ENCODE assay signal across 37 mouse cellular contexts in genomic region chr3:59149646-59150045, GRCm38 (mm10). TPM values are rescaled to one million over a fixed set of nuclear protein-coding genes. Genes with fewer than 3 reads are reported as not detected.
DNase-seq lines count a peak whose midpoint lies in the region; ATAC-seq and TF ChIP-seq lines count a peak whose summit lies in the region.
"Had no signal": no experiment of that assay in that cellular context is flagged by ENCODE, and none has a peak within 500 bp of the region (broad histone marks: within the 10 kb centered on the region; RNA-seq: fewer than 3 reads in every experiment).

No protein-coding gene starts in this region.

- no peak for TF ChIP-seq RAD21 in CH12.LX (IDR thresholded peaks at IDR 0.05; ENCODE audit: low read depth, low read length)

- in situ Hi-C loops in CH12.LX (cut with MboI; ENCODE audit: low pct_ligation_motif_present, low pct_unique_long_range_greater_than_20kb, low sequenced_read_pairs): loop anchor here (25.0 kb wide), 1 partner anchor 588 kb away; the partner anchor contains the start of gene Gm5538

- H3K4me2 ChIP-seq in liver, embryonic 11.5 days: no peak overlapping the region
- no peak overlapping the region for H3K4me2 ChIP-seq in liver, embryonic 12.5 days
- no peak overlapping the region for H3K4me2 ChIP-seq in CH12.LX (ENCODE audit: insufficient read depth, low read depth, poor library complexity, severe bottlenecking)
- H3K4me2 ChIP-seq: forebrain, embryonic 13.5 days; heart, embryonic 11.5 days; hindbrain, embryonic 12.5 days; limb, embryonic 15.5 days; midbrain, embryonic 15.5 days; neural tube, embryonic 15.5 days had no signal

- ATAC-seq in liver, embryonic 11.5 days (replicated peaks; ENCODE audit: low FRiP score): peak; percentile 39; the same call in 1 of the 2 replicates
- no peak for ATAC-seq in liver, embryonic 12.5 days
- peak; percentile 58 for ATAC-seq in megakaryocyte-erythroid progenitor cell, adult 5-6 weeks (replicated peaks; ENCODE audit: low FRiP score, low TSS enrichment, poor library complexity, severe bottlenecking)
- ATAC-seq: activated CD4-positive, CD25-positive, alpha-beta regulatory T cell, adult 4 months; forebrain, embryonic 13.5 days; intestine, embryonic 16.5 days; midbrain, embryonic 15.5 days had no signal

- H3K9ac ChIP-seq in liver, embryonic 11.5 days (ENCODE audit: low read depth, low read length): no peak overlapping the region
- H3K9ac ChIP-seq in liver, embryonic 12.5 days: no peak overlapping the region
- H3K9ac ChIP-seq in CH12.LX (ENCODE audit: insufficient read depth, low read depth): no peak overlapping the region
- H3K9ac ChIP-seq: forebrain, embryonic 13.5 days; hindbrain, embryonic 12.5 days; limb, embryonic 15.5 days; midbrain, embryonic 15.5 days; neural tube, embryonic 15.5 days had no signal

- no peaks in the 10 kb centered on the region for H3K9me3 ChIP-seq in liver, embryonic 11.5 days (ENCODE audit: control insufficient read depth, low read length)
- H3K9me3 ChIP-seq in liver, embryonic 12.5 days (replicated peaks): no peaks in the 10 kb centered on the region
- no peaks in the 10 kb centered on the region for H3K9me3 ChIP-seq in CH12.LX (replicated peaks; ENCODE audit: low read length)
- H3K9me3 ChIP-seq: forebrain, embryonic 13.5 days; hindbrain, embryonic 12.5 days; limb, embryonic 10.5 days; limb, embryonic 15.5 days; midbrain, embryonic 10.5 days; midbrain, embryonic 15.5 days; neural tube, embryonic 15.5 days had no signal

- peak; percentile 28 to 57 for DNase-seq in frontal cortex, adult 2 months (ENCODE audit: extremely low spot score in 1 of 2, low spot score in 1 of 2)
- DNase-seq in frontal cortex, postnatal 10 days (ENCODE audit: low spot score in 2 of 2): no peak
- no peak for DNase-seq in liver, embryonic 11.5 days (ENCODE audit: low spot score)
- no peak for DNase-seq in CH12.LX (ENCODE audit: extremely low read depth)
- DNase-seq in thymus, adult 18-20 months: no peak
- DNase-seq: adrenal gland, adult 2 months; cerebellum, adult 11 months; cerebellum, adult 9-10 months; cerebellum, postnatal 36 days; gastrocnemius, postnatal 14 days; heart, postnatal 36 days; kidney, adult 8-10 months; kidney, postnatal 10 days; lung, postnatal 36 days; retina, postnatal 1 day; right cerebral cortex, postnatal 25 days; thymus, postnatal 4 days had no signal

- no peaks in the 10 kb centered on the region; the same call in 1 of the 2 replicates for H3K4me1 ChIP-seq in liver, embryonic 11.5 days (replicated peaks; ENCODE audit: control insufficient read depth, insufficient read depth, low read length)
- peaks cover 11% of the 10 kb centered on the region; the same call in 1 of the 2 replicates for H3K4me1 ChIP-seq in liver, embryonic 12.5 days
- peaks cover 4 to 27% of the 10 kb centered on the region in 2 experiments; a peak in 3 of 4 replicates for H3K4me1 ChIP-seq in CH12.LX (ENCODE audit: control insufficient read depth in 1 of 2, insufficient read depth in 2 of 2)
- H3K4me1 ChIP-seq: forebrain, embryonic 13.5 days; hindbrain, embryonic 12.5 days; limb, embryonic 10.5 days; limb, embryonic 15.5 days; midbrain, embryonic 10.5 days; midbrain, embryonic 15.5 days; neural tube, embryonic 15.5 days had no signal

- no peaks in the 10 kb centered on the region for H3K36me3 ChIP-seq in liver, embryonic 11.5 days (ENCODE audit: control insufficient read depth, insufficient read depth, low read length)
- H3K36me3 ChIP-seq in liver, embryonic 12.5 days: no peaks in the 10 kb centered on the region
- H3K36me3 ChIP-seq in CH12.LX (replicated peaks in 1 of 2; ENCODE audit: control insufficient read depth in 1 of 2, insufficient read depth in 1 of 2, low read length in 1 of 2): no peaks in the 10 kb centered on the region
- H3K36me3 ChIP-seq: hindbrain, embryonic 12.5 days; limb, embryonic 10.5 days; limb, embryonic 15.5 days; midbrain, embryonic 10.5 days; midbrain, embryonic 15.5 days; neural tube, embryonic 15.5 days had no signal

- TF ChIP-seq EP300 in CH12.LX (IDR thresholded peaks at IDR 0.05; ENCODE audit: low read length): no peak; the same call in 1 of the 2 replicates

- H3K27ac ChIP-seq in liver, embryonic 11.5 days (ENCODE audit: low read depth, low read length): no peak overlapping the region
- no peak overlapping the region for H3K27ac ChIP-seq in liver, embryonic 12.5 days
- no peak overlapping the region for H3K27ac ChIP-seq in CH12.LX (ENCODE audit: insufficient read depth, low read depth)
- H3K27ac ChIP-seq: forebrain, embryonic 13.5 days; hindbrain, embryonic 12.5 days; limb, embryonic 10.5 days; limb, embryonic 15.5 days; midbrain, embryonic 10.5 days; midbrain, embryonic 15.5 days; neural tube, embryonic 15.5 days; stomach, postnatal 0 days had no signal

- no peaks in the 10 kb centered on the region for H3K79me2 ChIP-seq in CH12.LX (replicated peaks; ENCODE audit: control insufficient read depth, extremely low read depth, insufficient read depth, poor library complexity, severe bottlenecking)

- dilution Hi-C loops in CH12.LX (cut with MboI; ENCODE audit: extremely low pct_ligation_motif_present, extremely low pct_unique_long_range_greater_than_20kb, low sequenced_read_pairs): no loop called here

- TF ChIP-seq CTCF in CH12.LX (conservative IDR thresholded peaks at IDR 0.05 in 1 of 2, IDR thresholded peaks at IDR 0.05 in 1 of 2; ENCODE audit: low read depth in 2 of 2, low read length in 2 of 2): no peak

- no peaks in the 10 kb centered on the region for H3K27me3 ChIP-seq in liver, embryonic 11.5 days (replicated peaks; ENCODE audit: control insufficient read depth, insufficient read depth, low read length)
- H3K27me3 ChIP-seq in liver, embryonic 12.5 days (replicated peaks): no peaks in the 10 kb centered on the region
- H3K27me3 ChIP-seq in CH12.LX (replicated peaks): no peaks in the 10 kb centered on the region
- H3K27me3 ChIP-seq: forebrain, embryonic 13.5 days; hindbrain, embryonic 12.5 days; limb, embryonic 15.5 days; midbrain, embryonic 15.5 days; neural tube, embryonic 15.5 days had no signal

- H3K4me3 ChIP-seq in liver, embryonic 11.5 days (ENCODE audit: low read depth, low read length): no peak overlapping the region
- no peak overlapping the region for H3K4me3 ChIP-seq in liver, embryonic 12.5 days
- H3K4me3 ChIP-seq in CH12.LX (replicated peaks in 1 of 3; ENCODE audit: low read depth in 2 of 3, low read length in 2 of 3, poor library complexity in 1 of 3): no peak overlapping the region
- H3K4me3 ChIP-seq: forebrain, embryonic 13.5 days; hindbrain, embryonic 12.5 days; limb, embryonic 10.5 days; limb, embryonic 15.5 days; midbrain, embryonic 10.5 days; midbrain, embryonic 15.5 days; neural tube, embryonic 15.5 days had no signal

- no peak for TF ChIP-seq POLR2A in CH12.LX (IDR thresholded peaks at IDR 0.05; ENCODE audit: low read depth, low read length)

TF ChIP-seq in CH12.LX, 34 proteins besides CTCF, POLR2A, EP300 and RAD21:
- no peak for TF ChIP-seq IRF4 (IDR thresholded peaks at IDR 0.05; ENCODE audit: low read depth, low read length)
- TF ChIP-seq SIN3A (IDR thresholded peaks at IDR 0.05; ENCODE audit: low read length): 0 out of 2 replicates have a peak, but pooled peaks have one; percentile 43

RNA-seq across cellular contexts. Expression of gene P2ry14, which starts 3.8 kb away (rescaled TPM):
- polyA plus RNA-seq in frontal cortex, adult 2 months (2012; rRNA removed): 3.7 TPM in 2 replicates
- 2.8 and 3.6 TPM in 2 replicates for polyA plus RNA-seq in liver, embryonic 11.5 days (2014; fragmentation: Nextera tagmentation; extraction: Ambion mirVana)
- polyA plus RNA-seq in liver, embryonic 12.5 days (2016; fragmentation: Nextera tagmentation; extraction: Ambion mirVana): 1.7 and 2.4 TPM in 2 replicates
- total RNA-seq in CH12.LX (2012; rRNA removed) (0.25 and 0.34 TPM in 2 replicates), CH12.LX (2014; rRNA removed) (0.24 and 0.32 TPM in 2 replicates)
- 0.20 and 0.46 TPM in 2 replicates for polyA plus RNA-seq in CH12.LX (2012; ENCODE audit: insufficient read length, low read depth)
- total RNA-seq in megakaryocyte-erythroid progenitor cell, adult 5-6 weeks (2014; fragmentation: Nextera tagmentation): 1.0 TPM in 1 of 2 replicates, not detected in the other
- 0.23 and 15.0 TPM in 2 replicates for total RNA-seq in megakaryocyte-erythroid progenitor cell, adult 5-6 weeks (2017)

RNA-seq across cellular contexts. Expression of gene Gpr87, which starts 45.3 kb away (rescaled TPM):
- polyA plus RNA-seq in frontal cortex, adult 2 months (2012; rRNA removed): not detected in 2 replicates
- polyA plus RNA-seq in liver, embryonic 11.5 days (2014; fragmentation: Nextera tagmentation; extraction: Ambion mirVana): not detected in 2 replicates
- polyA plus RNA-seq in liver, embryonic 12.5 days (2016; fragmentation: Nextera tagmentation; extraction: Ambion mirVana): 0.08 TPM in 1 of 2 replicates, not detected in the other
- total RNA-seq in CH12.LX (2012; rRNA removed): not detected in 2 replicates
- not detected in 2 replicates for total RNA-seq in CH12.LX (2014; rRNA removed)
- not detected in 2 replicates for polyA plus RNA-seq in CH12.LX (2012; ENCODE audit: insufficient read length, low read depth)
- total RNA-seq in megakaryocyte-erythroid progenitor cell, adult 5-6 weeks (2014; fragmentation: Nextera tagmentation): not detected in 2 replicates
- not detected in 2 replicates for total RNA-seq in megakaryocyte-erythroid progenitor cell, adult 5-6 weeks (2017)
- total RNA-seq: adrenal gland, adult 2 months; gastrocnemius, postnatal 14 days; granulocyte monocyte progenitor cell, adult 5-6 weeks; heart, postnatal 36 days; layer of hippocampus, postnatal 25 days; left cerebral cortex, postnatal 10 days had no signal
- polyA plus RNA-seq: activated CD4-positive, CD25-positive, alpha-beta regulatory T cell, adult 4 months; adrenal gland, adult 2 months; heart, embryonic 11.5 days; hindbrain, embryonic 12.5 days; intestine, embryonic 16.5 days; large intestine, adult 2 months; liver, embryonic 16.5 days; lung, embryonic 16.5 days; spleen, adult 2 months had no signal

RNA-seq across cellular contexts. Expression of gene Gpr171, which starts 48.0 kb away (rescaled TPM):
- polyA plus RNA-seq in frontal cortex, adult 2 months (2012; rRNA removed): not detected in 2 replicates
- 2.3 and 2.8 TPM in 2 replicates for polyA plus RNA-seq in liver, embryonic 11.5 days (2014; fragmentation: Nextera tagmentation; extraction: Ambion mirVana)
- 2.2 and 2.3 TPM in 2 replicates for polyA plus RNA-seq in liver, embryonic 12.5 days (2016; fragmentation: Nextera tagmentation; extraction: Ambion mirVana)
- total RNA-seq in CH12.LX (2012; rRNA removed) (12.6 and 15.4 TPM in 2 replicates), CH12.LX (2014; rRNA removed) (59.4 and 65.8 TPM in 2 replicates)
- polyA plus RNA-seq in CH12.LX (2012; ENCODE audit: insufficient read length, low read depth): 18.4 and 20.9 TPM in 2 replicates
- 0.83 and 2.6 TPM in 2 replicates for total RNA-seq in megakaryocyte-erythroid progenitor cell, adult 5-6 weeks (2014; fragmentation: Nextera tagmentation)
- 3.4 and 7.8 TPM in 2 replicates for total RNA-seq in megakaryocyte-erythroid progenitor cell, adult 5-6 weeks (2017)
- total RNA-seq: adrenal gland, adult 2 months; gastrocnemius, postnatal 14 days; layer of hippocampus, postnatal 25 days; left cerebral cortex, postnatal 10 days had no signal
- polyA plus RNA-seq: adrenal gland, adult 2 months had no signal

Comparison
In these comparisons a context has a peak if more than half of its experiments do, and no peak if none do; other contexts are left out.
1. DNase-seq: peak in frontal cortex, adult 2 months (2 of 2); none in frontal cortex, postnatal 10 days (0 of 2), liver, embryonic 11.5 days (single experiment), CH12.LX (single experiment) and thymus, adult 18-20 months (0 of 2).